Mouse (Mus musculus) ES-Bruce4 (cell line): ENCODE data around the gene Taf3. TPM values are rescaled to one million over a fixed set of nuclear protein-coding genes. Genes with fewer than 3 reads are reported as not detected.

Source experiments
- H3K27ac ChIP-seq: 2 replicates; pipeline ENCODE4 v1.5.1; 2012; ENCODE audit warnings: low read length, inconsistent platforms; ENCODE audit not compliant: insufficient read depth
- H3K27me3 ChIP-seq: 2 replicates; pipeline ENCODE4 v1.6.1; 2012; ENCODE audit warnings: mild to moderate bottlenecking, low read length, inconsistent platforms; ENCODE audit not compliant: control insufficient read depth, poor library complexity, insufficient read depth, severe bottlenecking
- H3K36me3 ChIP-seq: 2 replicates; pipeline ENCODE4 v1.6.1; 2012; ENCODE audit warnings: inconsistent platforms, mild to moderate bottlenecking, low read length, moderate library complexity; ENCODE audit not compliant: control insufficient read depth, poor library complexity, insufficient read depth, severe bottlenecking
- H3K4me1 ChIP-seq: one replicate; pipeline ENCODE4 v1.8.1; 2011; ENCODE audit warnings: low read length; ENCODE audit not compliant: control insufficient read depth, insufficient read depth
- H3K4me3 ChIP-seq: 2 replicates; pipeline ENCODE4 v1.5.1; 2011; ENCODE audit warnings: low read depth, mild to moderate bottlenecking, low read length
- H3K9ac ChIP-seq: 2 replicates; pipeline ENCODE4 v1.6.1; 2012; ENCODE audit warnings: low read depth, mild to moderate bottlenecking, inconsistent platforms; ENCODE audit not compliant: poor library complexity, severe bottlenecking
- H3K9me3 ChIP-seq: replicated peaks from 2 replicates; pipeline ENCODE4 v1.6.1; 2012; ENCODE audit warnings: mild to moderate bottlenecking, low read length, inconsistent platforms; ENCODE audit not compliant: control insufficient read depth, poor library complexity, insufficient read depth, severe bottlenecking
- CTCF ChIP-seq: IDR thresholded peaks from one replicate; pipeline ENCODE4 v1.8.1; 2011; ENCODE audit warnings: low read depth, low read length
- EP300 ChIP-seq: IDR thresholded peaks from 2 replicates; pipeline ENCODE4 v1.6.1; 2011; ENCODE audit warnings: low read depth, low read length; ENCODE audit not compliant: insufficient read depth
- POLR2A ChIP-seq: IDR thresholded peaks from one replicate; pipeline ENCODE4 v1.8.1; 2011; ENCODE audit warnings: low read length; ENCODE audit not compliant: insufficient read depth
- polyA plus RNA-seq: library from polyadenylated mRNA; stranded (reverse); fragments of >200 nt; gene quantifications from 2 replicates; pipeline ENCODE4 v1.2.4, GENCODE M21; 2011; ENCODE audit warnings: low read depth; ENCODE audit not compliant: missing spikeins, insufficient read depth, insufficient read length

Taf3 gene
- polyA plus RNA-seq, 1 experiment: 15.5 TPM

GRCm38 (mm10) chr2:9905995-9906394, 142.4 kb downstream of the Taf3 start:
- H3K9ac ChIP-seq: no peak overlapping the region
- H3K9me3 ChIP-seq: no peaks in the 10 kb centered on the region
- no peaks in the 10 kb centered on the region for H3K27me3 ChIP-seq
- no peak overlapping the region for H3K27ac ChIP-seq
- no peaks in the 10 kb centered on the region for H3K36me3 ChIP-seq
- H3K4me1 ChIP-seq: peaks cover 1% of the 10 kb centered on the region
- H3K4me3 ChIP-seq: no peak overlapping the region
- TF ChIP-seq POLR2A (no peak), EP300 (no peak), CTCF (no peak)

- Histone ChIP-seq H3K27me3 (no peaks in the 10 kb centered on the region), H3K9me3 (no peaks in the 10 kb centered on the region), H3K27ac (no peak overlapping the region), H3K36me3 (no peaks in the 10 kb centered on the region), H3K4me1 (peaks cover 1% of the 10 kb centered on the region), H3K4me3 (no peak overlapping the region), H3K9ac (no peak overlapping the region)
- no peak for TF ChIP-seq CTCF
- TF ChIP-seq POLR2A: no peak
- 0 out of 2 replicates have a peak, but pooled peaks have one; percentile 4 for TF ChIP-seq EP300
Measured at GRCm38 (mm10) chr2:9903854-9904560, 144.4 kb downstream of the Taf3 start.

- Histone ChIP-seq H3K9ac (no peak overlapping the region), H3K27me3 (peaks cover 12% of the 10 kb centered on the region), H3K9me3 (no peaks in the 10 kb centered on the region), H3K4me1 (no peaks in the 10 kb centered on the region), H3K27ac (no peak overlapping the region), H3K36me3 (no peaks in the 10 kb centered on the region), H3K4me3 (no peak overlapping the region)
- TF ChIP-seq POLR2A (no peak), EP300 (no peak), CTCF (no peak)
Measured at GRCm38 (mm10) chr2:9897846-9898245, 150.6 kb downstream of the Taf3 start.

- H3K9me3 ChIP-seq: no peaks in the 10 kb centered on the region
- H3K9ac ChIP-seq: no peak overlapping the region
- no peak for TF ChIP-seq CTCF
- no peak overlapping the region for H3K4me3 ChIP-seq
- H3K27me3 ChIP-seq: peaks cover 12% of the 10 kb centered on the region
- H3K36me3 ChIP-seq: no peaks in the 10 kb centered on the region
- no peaks in the 10 kb centered on the region for H3K4me1 ChIP-seq
- H3K27ac ChIP-seq: no peak overlapping the region
Measured at GRCm38 (mm10) chr2:9896097-9896770, 152.2 kb downstream of the Taf3 start.

GRCm38 (mm10) chr2:9894836-9895593, 153.4 kb downstream of the Taf3 start:
- H3K27me3 ChIP-seq: peaks cover 14% of the 10 kb centered on the region
- no peak overlapping the region for H3K4me3 ChIP-seq
- H3K4me1 ChIP-seq: no peaks in the 10 kb centered on the region
- no peak overlapping the region for H3K9ac ChIP-seq
- H3K9me3 ChIP-seq: no peaks in the 10 kb centered on the region
- no peaks in the 10 kb centered on the region for H3K36me3 ChIP-seq
- TF ChIP-seq POLR2A (no peak), CTCF (no peak), EP300 (no peak)
- no peak overlapping the region for H3K27ac ChIP-seq
